Mouse (Mus musculus) stomach, embryonic 14.5 days (tissue): ENCODE measurements around the gene Chd4. TPM values are rescaled to one million over a fixed set of nuclear protein-coding genes. Genes with fewer than 3 reads are reported as not detected.
A peak's percentile ranks its signal among the peaks of the same experiment; 100 is the strongest.

Experiments
- ATAC-seq: fragments of 200-750 bp; cut with Nextera tagmentation; 2 replicates; pipeline ENCODE4 v1.8.0; 2017; ENCODE audit warnings: low read depth, moderate TSS enrichment; ENCODE audit not compliant: insufficient number of reproducible peaks, insufficient read depth, low FRiP score
- H3K27ac ChIP-seq: fragments of 300-500 bp; sonication (generic); 2 replicates; pipeline ENCODE4 v1.5.1; 2014; ENCODE audit warnings: mild to moderate bottlenecking, low read length, moderate library complexity, mixed read lengths
- H3K27me3 ChIP-seq: fragments of 300-500 bp; sonication (generic); 2 replicates; pipeline ENCODE4 v1.6.1; 2014; ENCODE audit warnings: low read length, control low read depth, mixed read lengths; ENCODE audit not compliant: control insufficient read depth, insufficient read depth
- H3K36me3 ChIP-seq: fragments of 300-500 bp; sonication (generic); 2 replicates; pipeline ENCODE4 v1.6.1; 2014; ENCODE audit warnings: mild to moderate bottlenecking, control low read depth, low read length, moderate library complexity, mixed read lengths; ENCODE audit not compliant: control insufficient read depth, insufficient read depth
- H3K4me1 ChIP-seq: fragments of 300-500 bp; sonication (generic); 2 replicates; pipeline ENCODE4 v1.6.1; 2014; ENCODE audit warnings: low read length, control low read depth, mixed read lengths; ENCODE audit not compliant: control insufficient read depth, insufficient read depth
- H3K4me2 ChIP-seq: fragments of 300-500 bp; sonication (generic); replicated peaks from 2 replicates; pipeline ENCODE4 v1.6.1; 2014; ENCODE audit warnings: low read depth, low read length, control low read depth
- H3K4me3 ChIP-seq: fragments of 300-500 bp; sonication (generic); 2 replicates; pipeline ENCODE4 v1.5.1; 2014; ENCODE audit warnings: low read depth, low read length, control low read depth
- H3K9ac ChIP-seq: fragments of 300-500 bp; sonication (generic); replicated peaks from 2 replicates; pipeline ENCODE4 v1.6.1; 2014; ENCODE audit warnings: low read depth, mild to moderate bottlenecking, control low read depth, low read length, moderate library complexity, mixed read lengths
- H3K9me3 ChIP-seq: fragments of 300-500 bp; sonication (generic); 2 replicates; pipeline ENCODE4 v1.6.1; 2016; ENCODE audit warnings: low read depth, low read length, control low read depth; ENCODE audit not compliant: control insufficient read depth
- WGBS: fragments of 180-500 bp; shearing (Covaris S2); extraction: QIAGEN DNeasy Blood & Tissue Kit; methylation state at CpG from one replicate; pipeline ENCODE4 v1.1.7; 2014; 5-methylcytosine and 5-hydroxymethylcytosine counted together
- polyA plus RNA-seq: library from polyadenylated mRNA; unstranded; fragments of >200 nt; fragmentation: Nextera tagmentation; extraction: Ambion mirVana; gene quantifications from 2 replicates; pipeline ENCODE4 v1.2.1, GENCODE M21; 2014

Gene Chd4
- polyA plus RNA-seq, 1 experiment from 2014 or later, result 70.9 TPM

GRCm38 (mm10) chr6:125109371-125109770, 13.6 kb downstream of the Chd4 start:
- Histone ChIP-seq H3K4me1 (no peaks in the 10 kb centered on the region), H3K27me3 (no peaks in the 10 kb centered on the region), H3K36me3 (peaks cover 96% of the 10 kb centered on the region), H3K9ac (no peak overlapping the region), H3K9me3 (no peaks in the 10 kb centered on the region), H3K27ac (no peak overlapping the region), H3K4me3 (no peak overlapping the region), H3K4me2 (no peak overlapping the region)
- 77% methylated on average over 14 of the region's 14 CpGs for WGBS
- ATAC-seq, result no peak

GRCm38 (mm10) chr6:125110927-125111326, 15.1 kb downstream of the Chd4 start:
- Histone ChIP-seq H3K4me2 (no peak overlapping the region), H3K9me3 (no peaks in the 10 kb centered on the region), H3K36me3 (peaks cover 92% of the 10 kb centered on the region), H3K4me1 (no peaks in the 10 kb centered on the region), H3K27me3 (no peaks in the 10 kb centered on the region), H3K4me3 (no peak overlapping the region), H3K9ac (no peak overlapping the region), H3K27ac (no peak overlapping the region)
- no peak for ATAC-seq
- WGBS, result 96% methylated on average over 7 of the region's 7 CpGs

- Histone ChIP-seq H3K4me1 (no peaks in the 10 kb centered on the region), H3K4me2 (no peak overlapping the region), H3K9ac (no peak overlapping the region), H3K36me3 (peaks cover 91% of the 10 kb centered on the region), H3K27me3 (no peaks in the 10 kb centered on the region), H3K4me3 (no peak overlapping the region), H3K9me3 (no peaks in the 10 kb centered on the region), H3K27ac (no peak overlapping the region)
- no peak for ATAC-seq
- WGBS, result 92% methylated on average over 11 of the region's 11 CpGs
These were observed 16.8 kb downstream of the Chd4 start for GRCm38 (mm10) chr6:125112553-125112952.

DNA sequence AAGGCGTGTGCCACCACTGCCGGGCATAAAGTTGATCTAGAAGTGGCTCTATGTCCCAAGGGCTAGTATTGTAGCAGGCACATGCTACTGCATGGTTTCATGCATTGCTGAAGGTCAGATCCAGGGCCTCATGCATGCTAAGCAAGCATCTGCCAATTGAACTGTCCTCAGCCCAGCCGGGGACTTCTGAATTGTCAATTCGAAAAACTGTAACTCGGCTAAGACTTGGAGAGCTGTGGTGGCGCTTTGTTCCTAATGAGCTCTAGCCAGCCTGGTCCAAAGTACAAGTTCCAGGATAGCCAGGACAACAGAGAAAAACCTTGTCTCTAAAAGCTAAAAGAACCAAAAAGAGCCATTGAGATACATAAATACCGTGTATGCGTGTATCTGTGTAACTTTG, 23.6 kb downstream of the Chd4 start:
- no peak for ATAC-seq
- 94% methylated on average over 8 of the region's 8 CpGs for WGBS

GRCm38 (mm10) chr6:125128724-125129123, 32.9 kb downstream of the Chd4 start:
- H3K4me2 ChIP-seq, result no peak overlapping the region
- H3K9ac ChIP-seq, result no peak overlapping the region
- peaks cover 62% of the 10 kb centered on the region for H3K36me3 ChIP-seq
- WGBS, result 87% methylated on average over 12 of the region's 12 CpGs
- 0 out of 2 replicates have a peak, but pooled peaks cover 2% of the 10 kb centered on the region for H3K4me1 ChIP-seq
- no peak overlapping the region for H3K4me3 ChIP-seq
- no peaks in the 10 kb centered on the region for H3K27me3 ChIP-seq
- ATAC-seq, result no peak
- no peaks in the 10 kb centered on the region for H3K9me3 ChIP-seq
- no peak overlapping the region for H3K27ac ChIP-seq

More for the DNA sequence above, 23.6 kb downstream of the Chd4 start:
- peaks cover 89% of the 10 kb centered on the region for H3K36me3 ChIP-seq
- no peak overlapping the region for H3K9ac ChIP-seq
- H3K4me1 ChIP-seq, result no peaks in the 10 kb centered on the region
- H3K4me3 ChIP-seq, result no peak overlapping the region
- no peak overlapping the region for H3K27ac ChIP-seq
- H3K4me2 ChIP-seq, result no peak overlapping the region
- no peaks in the 10 kb centered on the region for H3K27me3 ChIP-seq
- H3K9me3 ChIP-seq, result no peaks in the 10 kb centered on the region

DNA sequence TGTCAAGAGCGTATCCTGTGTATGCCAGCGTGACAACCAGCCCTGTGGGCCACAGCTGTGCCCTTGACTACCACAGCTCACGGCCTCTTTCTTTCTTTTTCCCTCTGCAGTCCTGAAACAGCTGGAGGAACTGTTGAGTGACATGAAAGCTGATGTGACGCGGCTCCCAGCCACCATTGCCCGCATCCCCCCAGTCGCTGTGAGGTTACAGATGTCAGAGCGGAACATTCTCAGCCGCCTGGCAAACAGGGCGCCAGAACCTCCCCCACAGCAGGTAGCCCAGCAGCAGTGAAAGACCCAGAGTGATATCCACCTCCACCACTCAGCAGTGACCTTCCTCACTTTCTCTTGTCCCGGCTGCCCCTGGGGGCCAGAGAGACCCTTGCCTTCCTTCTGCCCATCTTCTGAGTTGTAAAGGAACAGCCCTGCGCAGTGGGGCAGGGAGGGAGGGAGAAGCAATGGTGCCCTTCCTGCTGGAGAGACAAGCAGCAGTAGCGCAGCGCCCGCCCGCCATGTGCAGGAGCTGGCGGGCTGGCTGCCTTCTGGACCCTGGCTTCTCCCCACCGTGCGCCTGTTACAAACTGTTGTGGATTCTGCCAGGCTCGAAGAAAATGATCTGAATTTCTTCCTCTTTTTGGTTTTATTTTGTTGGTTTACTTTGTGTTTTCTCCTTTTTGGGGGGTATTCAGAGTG, 34.1 kb downstream of the Chd4 start:
- no peak for ATAC-seq
- no peaks in the 10 kb centered on the region for H3K9me3 ChIP-seq
- 0 out of 2 replicates have a peak, but pooled peaks cover 2% of the 10 kb centered on the region for H3K4me1 ChIP-seq
- WGBS, result 86% methylated on average over 20 of the region's 20 CpGs
- H3K27ac ChIP-seq, result no peak overlapping the region
- H3K27me3 ChIP-seq, result no peaks in the 10 kb centered on the region
- H3K36me3 ChIP-seq, result peaks cover 62% of the 10 kb centered on the region
- H3K4me2 ChIP-seq, result no peak overlapping the region
- H3K9ac ChIP-seq, result no peak overlapping the region
- no peak overlapping the region for H3K4me3 ChIP-seq

- Histone ChIP-seq H3K4me3 (peak within 1 kb of the TSS; percentile 88), H3K36me3 (peaks cover 60% of the 10 kb centered on the region), H3K4me1 (0 out of 2 replicates have a peak, but pooled peaks cover 2% of the 10 kb centered on the region), H3K27me3 (no peaks in the 10 kb centered on the region), H3K9me3 (no peaks in the 10 kb centered on the region), H3K27ac (peak within 1 kb of the TSS; percentile 50; the same call in 1 of the 2 replicates), H3K9ac (peak within 1 kb of the TSS; percentile 55), H3K4me2 (peak within 1 kb of the TSS; percentile 83)
- under 1% methylated on average over 66 of the region's 66 CpGs for WGBS
- ATAC-seq, result peak; percentile 94
These were observed 35.7 kb downstream of the Chd4 start, which contains the start of gene Nop2 for GRCm38 (mm10) chr6:125131302-125132156. Gene Nop2, plus strand, starts transcription at chr6:125131909.

GRCm38 (mm10) chr6:125132470-125132869, 36.7 kb downstream of the Chd4 start:
- Histone ChIP-seq H3K36me3 (peaks cover 62% of the 10 kb centered on the region), H3K4me3 (peak overlapping the region; percentile 88), H3K4me1 (0 out of 2 replicates have a peak, but pooled peaks cover 2% of the 10 kb centered on the region), H3K9ac (peak overlapping the region; percentile 55), H3K27me3 (no peaks in the 10 kb centered on the region), H3K4me2 (peak overlapping the region; percentile 83), H3K9me3 (no peaks in the 10 kb centered on the region), H3K27ac (no peak overlapping the region)
- no peak for ATAC-seq
- WGBS, result 9% methylated on average over 11 of the region's 11 CpGs
